Mouse (Mus musculus) retina, postnatal 1 day (tissue): ENCODE measurements around the gene Ptpn3.

ENCODE experiments used
- DNase-seq: peaks from one replicate; pipeline ENCODE4 v3.0.0-alpha.2; 2012

Gene Ptpn3

GRCm38 (mm10) chr4:57262451-57262850, 39.2 kb downstream of the Ptpn3 start:
- no peak for DNase-seq

- DNase-seq = no peak
Observed at GRCm38 (mm10) chr4:57261813-57262212, 39.8 kb downstream of the Ptpn3 start.

GRCm38 (mm10) chr4:57258159-57259035, 43.2 kb downstream of the Ptpn3 start:
- peak; percentile 35 for DNase-seq

GRCm38 (mm10) chr4:57257409-57257808, 44.2 kb downstream of the Ptpn3 start:
- no peak for DNase-seq

GRCm38 (mm10) chr4:57256761-57257160, 44.9 kb downstream of the Ptpn3 start:
- peak; percentile 37 for DNase-seq

GRCm38 (mm10) chr4:57254412-57254811, 47.2 kb downstream of the Ptpn3 start:
- no peak for DNase-seq

GRCm38 (mm10) chr4:57250636-57251035, 51.0 kb downstream of the Ptpn3 start:
- DNase-seq = peak; percentile 57

- no peak for DNase-seq
Observed at GRCm38 (mm10) chr4:57249108-57249507, 52.5 kb downstream of the Ptpn3 start.

- no peak for DNase-seq
Observed at GRCm38 (mm10) chr4:57244874-57245273, 56.8 kb downstream of the Ptpn3 start.

- peak; percentile 38 for DNase-seq
Observed at GRCm38 (mm10) chr4:57243312-57243711, 58.3 kb downstream of the Ptpn3 start.

GRCm38 (mm10) chr4:57240934-57241333, 60.7 kb downstream of the Ptpn3 start:
- DNase-seq = no peak

- no peak for DNase-seq
Observed at GRCm38 (mm10) chr4:57240100-57240499, 61.5 kb downstream of the Ptpn3 start.

- DNase-seq = no peak
Observed at GRCm38 (mm10) chr4:57239112-57239511, 62.5 kb downstream of the Ptpn3 start.

- DNase-seq = no peak
Observed at GRCm38 (mm10) chr4:57238118-57238517, 63.5 kb downstream of the Ptpn3 start.

- DNase-seq = peak; percentile 52
Observed at GRCm38 (mm10) chr4:57236513-57236912, 65.1 kb downstream of the Ptpn3 start.

- DNase-seq = no peak
Observed at GRCm38 (mm10) chr4:57235741-57236140, 65.9 kb downstream of the Ptpn3 start.

GRCm38 (mm10) chr4:57234348-57234747, 67.3 kb downstream of the Ptpn3 start:
- no peak for DNase-seq

- no peak for DNase-seq
Observed at GRCm38 (mm10) chr4:57232439-57232838, 69.2 kb downstream of the Ptpn3 start.

GRCm38 (mm10) chr4:57231323-57231722, 70.3 kb downstream of the Ptpn3 start:
- no peak for DNase-seq

- no peak for DNase-seq
Observed at GRCm38 (mm10) chr4:57230341-57230740, 71.3 kb downstream of the Ptpn3 start.

GRCm38 (mm10) chr4:57228601-57229520, 72.8 kb downstream of the Ptpn3 start:
- no peak for DNase-seq

GRCm38 (mm10) chr4:57224776-57225175, 76.9 kb downstream of the Ptpn3 start:
- DNase-seq = no peak

GRCm38 (mm10) chr4:57217746-57218145, 83.9 kb downstream of the Ptpn3 start:
- DNase-seq = no peak

- DNase-seq = no peak
Observed at GRCm38 (mm10) chr4:57216535-57216934, 85.1 kb downstream of the Ptpn3 start.
